Mouse (Mus musculus) forebrain, embryonic 15.5 days (tissue): ENCODE results near the gene Mxd1. TPM values are rescaled to one million over a fixed set of nuclear protein-coding genes. Genes with fewer than 3 reads are reported as not detected.

Source experiments
- ATAC-seq: fragments of 200-750 bp; cut with Nextera tagmentation; replicated peaks from 2 replicates; pipeline ENCODE4 v1.8.0; 2017; ENCODE audit warnings: mild to moderate bottlenecking, moderate TSS enrichment, moderate library complexity
- H3K27ac ChIP-seq: fragments of 300-500 bp; sonication (generic); replicated peaks from 2 replicates; pipeline ENCODE4 v1.5.1; 2015; ENCODE audit warnings: mild to moderate bottlenecking, inconsistent platforms
- H3K27me3 ChIP-seq: fragments of 300-500 bp; sonication (generic); 2 replicates; pipeline ENCODE4 v1.6.1; 2015; ENCODE audit warnings: inconsistent platforms
- H3K36me3 ChIP-seq: fragments of 300-500 bp; sonication (generic); 2 replicates; pipeline ENCODE4 v1.6.1; 2015; ENCODE audit warnings: mild to moderate bottlenecking, inconsistent platforms
- H3K4me1 ChIP-seq: fragments of 300-500 bp; sonication (generic); 2 replicates; pipeline ENCODE4 v1.6.1; 2015; ENCODE audit warnings: inconsistent platforms
- H3K4me2 ChIP-seq: fragments of 300-500 bp; sonication (generic); replicated peaks from 2 replicates; pipeline ENCODE4 v1.6.1; 2015; ENCODE audit warnings: mild to moderate bottlenecking, inconsistent platforms
- H3K4me3 ChIP-seq: fragments of 300-500 bp; sonication (generic); 2 replicates; pipeline ENCODE4 v1.5.1; 2015; ENCODE audit warnings: mild to moderate bottlenecking, inconsistent platforms
- H3K9ac ChIP-seq: fragments of 300-500 bp; sonication (generic); replicated peaks from 2 replicates; pipeline ENCODE4 v1.6.1; 2015; ENCODE audit warnings: mild to moderate bottlenecking, inconsistent platforms
- H3K9me3 ChIP-seq: fragments of 300-500 bp; sonication (generic); 2 replicates; pipeline ENCODE4 v1.6.1; 2016; ENCODE audit warnings: inconsistent platforms
- WGBS: fragments of 180-500 bp; shearing (Covaris S2); methylation state at CpG from one replicate; pipeline ENCODE4 v1.1.7; 2015; ENCODE audit warnings: mixed read lengths; 5-methylcytosine and 5-hydroxymethylcytosine counted together
- polyA plus RNA-seq: library from polyadenylated mRNA; unstranded; fragments of >200 nt; fragmentation: Nextera tagmentation; extraction: Ambion mirVana; gene quantifications from 2 replicates; pipeline ENCODE4 v1.2.1, GENCODE M21; 2015

Gene Mxd1
- polyA plus RNA-seq, 1 experiment from 2014 or later: 22.8 TPM

- ATAC-seq: no peak
- Histone ChIP-seq H3K9me3 (no peaks in the 10 kb centered on the region), H3K36me3 (peaks cover 37% of the 10 kb centered on the region), H3K27me3 (no peaks in the 10 kb centered on the region), H3K27ac (peak overlapping the region; percentile 44), H3K4me2 (no peak overlapping the region), H3K9ac (no peak overlapping the region), H3K4me1 (peaks cover 25% of the 10 kb centered on the region), H3K4me3 (no peak overlapping the region)
- WGBS: 18% methylated on average over 2 of the region's 2 CpGs
Measured at GRCm38 (mm10) chr6:86670873-86671272, 1.9 kb upstream of the Mxd1 start.

GRCm38 (mm10) chr6:86669240-86669727, 323 bp upstream of the Mxd1 start:
- Histone ChIP-seq H3K4me1 (peaks cover 25% of the 10 kb centered on the region), H3K9me3 (no peaks in the 10 kb centered on the region), H3K4me3 (peak overlapping the region; percentile 87), H3K36me3 (peaks cover 26% of the 10 kb centered on the region), H3K9ac (peak overlapping the region; percentile 47), H3K27me3 (no peaks in the 10 kb centered on the region), H3K27ac (peak overlapping the region; percentile 53), H3K4me2 (peak overlapping the region; percentile 94)
- ATAC-seq: peak; percentile 100
- under 1% methylated on average over 34 of the region's 37 CpGs for WGBS

DNA sequence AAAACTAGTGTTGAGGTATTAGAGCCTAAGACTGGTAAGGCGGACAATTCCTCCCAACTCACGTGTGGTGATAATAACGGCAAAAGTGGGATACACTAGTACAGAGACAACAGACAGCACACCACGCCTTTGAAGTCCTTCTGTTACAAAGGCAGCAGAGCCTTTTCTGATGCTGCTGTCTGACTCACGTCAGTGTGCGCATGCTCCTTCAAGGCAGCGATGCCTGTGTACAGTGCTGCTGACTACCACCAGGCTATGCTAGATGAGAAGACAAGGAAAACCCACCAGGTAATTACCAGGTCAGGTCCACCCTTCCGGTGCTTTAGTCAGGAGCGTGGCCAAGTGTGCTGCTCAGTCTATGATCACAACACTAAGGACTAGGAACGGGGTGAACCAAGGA, 1.9 kb downstream of the Mxd1 start:
- ATAC-seq: no peak
- 0 out of 2 replicates have a peak overlapping the region, but pooled peaks have one; percentile 78 for H3K4me2 ChIP-seq
- WGBS: 94% methylated on average over 10 of the region's 10 CpGs

GRCm38 (mm10) chr6:86665560-86666307, 3.2 kb downstream of the Mxd1 start:
- H3K4me3 ChIP-seq: no peak overlapping the region
- peaks cover 25% of the 10 kb centered on the region for H3K4me1 ChIP-seq
- no peaks in the 10 kb centered on the region for H3K9me3 ChIP-seq
- no peaks in the 10 kb centered on the region for H3K27me3 ChIP-seq
- no peak overlapping the region for H3K27ac ChIP-seq
- no peak overlapping the region for H3K9ac ChIP-seq
- no peak overlapping the region for H3K4me2 ChIP-seq
- ATAC-seq: no peak
- peaks cover 19% of the 10 kb centered on the region for H3K36me3 ChIP-seq
- WGBS: 89% methylated on average over 17 of the region's 17 CpGs

More for the DNA sequence above, 1.9 kb downstream of the Mxd1 start:
- Histone ChIP-seq H3K9ac (no peak overlapping the region), H3K4me1 (peaks cover 25% of the 10 kb centered on the region), H3K9me3 (no peaks in the 10 kb centered on the region), H3K4me3 (no peak overlapping the region), H3K27ac (no peak overlapping the region), H3K36me3 (peaks cover 13% of the 10 kb centered on the region; the same call in 1 of the 2 replicates), H3K27me3 (no peaks in the 10 kb centered on the region)

- Histone ChIP-seq H3K9me3 (no peaks in the 10 kb centered on the region), H3K4me1 (peaks cover 25% of the 10 kb centered on the region), H3K27ac (no peak overlapping the region), H3K4me3 (no peak overlapping the region), H3K4me2 (no peak overlapping the region), H3K9ac (no peak overlapping the region), H3K27me3 (no peaks in the 10 kb centered on the region), H3K36me3 (peaks cover 25% of the 10 kb centered on the region)
- no peak for ATAC-seq
- WGBS: 87% methylated on average over 5 of the region's 5 CpGs
Measured at GRCm38 (mm10) chr6:86665076-86665475, 3.9 kb downstream of the Mxd1 start.

DNA sequence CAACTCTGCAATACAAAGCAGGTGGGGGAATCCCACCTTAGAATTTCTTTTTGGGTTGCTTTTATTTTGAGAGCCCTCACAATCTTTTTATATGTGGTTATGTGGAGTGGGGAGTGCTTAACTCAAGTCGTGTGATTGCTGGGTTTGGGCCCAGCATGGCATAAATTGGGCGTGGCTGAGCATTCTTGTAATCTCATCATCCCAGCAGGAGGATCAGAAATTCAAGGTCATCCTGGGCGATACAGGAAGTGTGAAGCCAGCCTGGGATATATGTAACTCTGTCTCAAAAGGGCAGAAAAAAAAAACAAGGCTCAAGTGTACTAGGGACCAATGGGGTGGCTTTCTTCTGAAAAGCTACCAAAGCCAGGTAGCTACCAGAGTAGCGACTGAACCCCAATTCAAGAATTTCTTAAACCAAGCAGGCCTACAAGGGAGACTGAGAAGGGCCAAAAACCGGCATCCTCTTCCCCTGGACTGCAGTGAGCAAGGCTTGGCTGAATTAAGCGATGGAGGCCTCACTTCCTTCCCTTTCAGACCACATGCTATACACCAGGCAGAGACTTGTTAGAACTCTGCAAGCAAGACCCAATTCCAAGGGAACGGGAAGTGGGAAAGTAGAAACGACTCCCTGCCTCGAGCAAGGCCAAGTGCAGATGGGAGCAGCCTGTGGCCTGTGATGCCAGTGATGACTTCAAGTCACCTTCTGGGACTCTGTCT, 8.6 kb downstream of the Mxd1 start:
- Histone ChIP-seq H3K9me3 (no peaks in the 10 kb centered on the region), H3K36me3 (peaks cover 34% of the 10 kb centered on the region)
- 82% methylated on average over 9 of the region's 9 CpGs for WGBS

GRCm38 (mm10) chr6:86658501-86658900, 10.5 kb downstream of the Mxd1 start:
- no peak for ATAC-seq
- WGBS: 96% methylated on average over 3 of the region's 3 CpGs
- H3K27me3 ChIP-seq: no peaks in the 10 kb centered on the region
- H3K27ac ChIP-seq: no peak overlapping the region
- H3K9ac ChIP-seq: no peak overlapping the region
- no peaks in the 10 kb centered on the region for H3K9me3 ChIP-seq
- H3K4me2 ChIP-seq: no peak overlapping the region
- H3K36me3 ChIP-seq: peaks cover 37% of the 10 kb centered on the region
- no peaks in the 10 kb centered on the region for H3K4me1 ChIP-seq
- H3K4me3 ChIP-seq: no peak overlapping the region

More for the DNA sequence above, 8.6 kb downstream of the Mxd1 start:
- no peak overlapping the region for H3K27ac ChIP-seq
- H3K27me3 ChIP-seq: no peaks in the 10 kb centered on the region
- no peak overlapping the region for H3K4me3 ChIP-seq
- ATAC-seq: no peak
- no peaks in the 10 kb centered on the region for H3K4me1 ChIP-seq
- H3K9ac ChIP-seq: no peak overlapping the region
- H3K4me2 ChIP-seq: no peak overlapping the region

GRCm38 (mm10) chr6:86654270-86654916, 14.6 kb downstream of the Mxd1 start:
- no peak overlapping the region for H3K9ac ChIP-seq
- peaks cover 45% of the 10 kb centered on the region for H3K36me3 ChIP-seq
- no peak overlapping the region for H3K27ac ChIP-seq
- ATAC-seq: no peak
- 76% methylated on average over 9 of the region's 9 CpGs for WGBS
- no peak overlapping the region for H3K4me3 ChIP-seq
- no peaks in the 10 kb centered on the region for H3K4me1 ChIP-seq
- no peaks in the 10 kb centered on the region for H3K9me3 ChIP-seq
- H3K27me3 ChIP-seq: no peaks in the 10 kb centered on the region
- no peak overlapping the region for H3K4me2 ChIP-seq

DNA sequence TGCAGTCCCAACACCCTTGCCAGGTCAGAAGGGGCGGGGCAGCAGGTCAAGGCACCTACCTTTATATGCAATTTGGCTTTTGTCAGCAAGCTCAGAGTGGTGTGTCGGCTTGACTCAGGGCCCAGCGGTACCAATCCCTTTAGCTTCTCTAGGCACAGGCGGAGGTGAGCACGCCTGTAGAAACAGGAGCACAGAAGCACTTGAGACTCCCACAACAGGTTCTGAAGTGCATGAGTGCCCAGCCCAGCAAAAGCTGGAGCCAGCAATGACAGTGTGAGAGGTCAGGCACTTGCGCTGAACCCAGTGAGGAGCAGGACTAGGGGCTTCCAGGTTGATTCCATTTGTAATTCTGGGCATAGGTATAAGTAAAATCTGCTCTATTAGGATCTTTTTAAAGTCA, 15.9 kb downstream of the Mxd1 start:
- 92% methylated on average over 6 of the region's 6 CpGs for WGBS
- ATAC-seq: no peak
- no peaks in the 10 kb centered on the region for H3K4me1 ChIP-seq
- no peaks in the 10 kb centered on the region for H3K9me3 ChIP-seq
- H3K36me3 ChIP-seq: peaks cover 53% of the 10 kb centered on the region
- H3K27ac ChIP-seq: no peak overlapping the region
- H3K4me3 ChIP-seq: no peak overlapping the region
- H3K9ac ChIP-seq: no peak overlapping the region
- H3K4me2 ChIP-seq: no peak overlapping the region
- H3K27me3 ChIP-seq: no peaks in the 10 kb centered on the region

DNA sequence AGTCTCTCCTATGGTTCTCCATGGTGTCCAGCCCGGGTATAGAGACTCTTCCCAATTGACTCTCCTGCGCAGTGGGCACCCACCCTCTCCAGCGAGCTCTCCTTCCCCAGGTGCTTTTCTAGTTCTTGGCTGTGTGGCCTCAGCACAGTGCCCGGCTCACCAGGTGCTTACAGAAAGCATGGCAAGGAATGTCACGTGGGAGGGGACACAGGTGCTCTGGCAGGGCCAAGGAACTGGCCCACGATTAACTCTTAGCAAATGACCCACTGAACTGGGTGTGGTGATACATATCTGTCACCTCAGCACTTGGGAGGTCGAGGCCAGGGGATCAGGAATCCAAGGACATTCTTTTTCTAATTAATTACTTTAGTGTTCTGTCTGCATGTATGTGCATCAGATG, 22.8 kb downstream of the Mxd1 start:
- Histone ChIP-seq H3K27me3 (no peaks in the 10 kb centered on the region), H3K9me3 (no peaks in the 10 kb centered on the region), H3K36me3 (peaks cover 33% of the 10 kb centered on the region), H3K27ac (no peak overlapping the region), H3K9ac (no peak overlapping the region), H3K4me2 (no peak overlapping the region), H3K4me1 (no peaks in the 10 kb centered on the region), H3K4me3 (no peak overlapping the region)
- no peak for ATAC-seq
- 81% methylated on average over 7 of the region's 7 CpGs for WGBS

DNA sequence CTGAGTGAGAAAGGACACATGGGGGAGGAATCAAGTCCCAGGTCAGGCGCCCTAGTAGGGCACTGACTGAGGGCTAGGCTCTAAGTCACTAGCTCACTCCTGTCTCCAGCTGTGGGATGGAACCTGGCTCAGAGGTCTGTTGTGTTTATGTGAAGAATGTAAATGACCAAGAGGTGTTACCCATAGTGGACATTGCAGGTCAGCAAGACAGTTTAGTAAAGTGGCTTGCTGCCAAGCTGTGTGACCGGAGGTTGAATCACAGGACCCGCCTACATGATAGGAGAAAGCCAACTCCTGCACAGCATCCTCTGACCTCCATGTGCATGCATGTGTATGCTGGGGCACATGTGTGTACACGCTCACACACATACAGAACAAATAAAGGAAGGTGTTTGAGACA, 23.4 kb downstream of the Mxd1 start:
- Histone ChIP-seq H3K36me3 (peaks cover 28% of the 10 kb centered on the region), H3K27ac (no peak overlapping the region), H3K4me2 (no peak overlapping the region), H3K4me1 (no peaks in the 10 kb centered on the region), H3K9me3 (no peaks in the 10 kb centered on the region), H3K9ac (no peak overlapping the region), H3K27me3 (no peaks in the 10 kb centered on the region), H3K4me3 (no peak overlapping the region)
- ATAC-seq: no peak
- 79% methylated on average over 4 of the region's 4 CpGs for WGBS

GRCm38 (mm10) chr6:86644775-86645400, 24.1 kb downstream of the Mxd1 start:
- no peaks in the 10 kb centered on the region for H3K4me1 ChIP-seq
- no peaks in the 10 kb centered on the region for H3K9me3 ChIP-seq
- H3K27me3 ChIP-seq: no peaks in the 10 kb centered on the region
- no peak overlapping the region for H3K27ac ChIP-seq
- peaks cover 21% of the 10 kb centered on the region for H3K36me3 ChIP-seq
- H3K4me2 ChIP-seq: no peak overlapping the region
- ATAC-seq: no peak
- H3K4me3 ChIP-seq: no peak overlapping the region
- WGBS: 82% methylated on average over 3 of the region's 3 CpGs
- H3K9ac ChIP-seq: no peak overlapping the region
